Mouse (Mus musculus): ENCODE results near the gene Ccdc6.
"Not testable (repeated sequence)": the region's sequence is repeated elsewhere in the genome, so short reads cannot be mapped to it uniquely, and the experiment has no call there.

The Ccdc6 gene

DNA sequence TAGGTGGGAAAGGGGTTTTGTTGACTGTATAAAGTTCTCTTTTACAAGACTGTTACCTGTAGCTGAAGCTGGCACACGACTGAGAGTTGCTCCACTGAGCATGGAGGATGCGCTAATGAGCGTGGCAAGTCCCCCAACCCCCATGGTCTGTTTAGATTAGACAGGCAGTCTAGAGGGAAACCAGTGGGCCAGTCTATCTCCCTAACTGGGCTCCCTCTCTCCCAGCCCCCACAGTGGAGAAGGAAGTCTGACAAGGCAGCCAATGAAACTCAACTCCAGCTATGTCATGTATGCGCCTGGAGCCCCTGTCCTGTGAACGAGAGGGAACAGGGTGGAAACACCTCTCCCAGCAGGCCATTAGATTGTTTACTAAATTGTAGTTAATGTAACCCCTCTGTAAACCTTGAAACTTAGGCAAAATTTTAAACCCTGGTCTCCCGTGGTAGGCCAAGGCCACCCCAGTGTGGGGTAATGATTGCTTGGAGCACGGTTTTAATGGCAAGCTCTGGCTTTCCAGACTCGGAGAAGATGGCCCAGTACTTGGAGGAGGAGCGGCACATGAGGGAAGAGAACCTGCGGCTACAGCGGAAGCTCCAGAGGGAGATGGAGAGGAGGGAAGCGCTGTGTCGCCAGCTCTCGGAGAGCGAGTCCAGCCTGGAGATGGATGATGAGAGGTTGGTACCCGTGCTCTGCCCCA lies 77.7 kb downstream of the Ccdc6 start:
- no peak for DNase-seq

DNA sequence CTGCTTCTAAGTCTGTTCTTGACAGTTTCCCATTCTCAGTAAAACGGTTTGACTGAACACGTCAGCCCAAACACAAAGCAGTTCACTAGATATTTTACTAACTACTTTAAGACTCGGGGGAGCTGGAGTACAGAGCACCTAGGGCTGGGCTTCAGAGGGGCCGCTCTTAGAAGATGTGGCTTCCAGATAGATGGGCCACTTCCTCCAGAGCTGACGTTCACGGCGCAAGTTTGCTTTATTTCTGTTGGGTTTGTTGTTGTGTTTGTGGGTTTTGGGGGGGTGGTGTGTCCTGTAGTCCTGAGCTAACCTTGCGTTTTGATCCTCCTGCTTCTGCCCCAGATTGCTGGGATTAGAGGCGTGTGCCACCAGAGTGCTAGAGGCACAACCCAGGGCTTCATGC lies 83.8 kb downstream of the Ccdc6 start:
- DNase-seq, result no peak

DNA sequence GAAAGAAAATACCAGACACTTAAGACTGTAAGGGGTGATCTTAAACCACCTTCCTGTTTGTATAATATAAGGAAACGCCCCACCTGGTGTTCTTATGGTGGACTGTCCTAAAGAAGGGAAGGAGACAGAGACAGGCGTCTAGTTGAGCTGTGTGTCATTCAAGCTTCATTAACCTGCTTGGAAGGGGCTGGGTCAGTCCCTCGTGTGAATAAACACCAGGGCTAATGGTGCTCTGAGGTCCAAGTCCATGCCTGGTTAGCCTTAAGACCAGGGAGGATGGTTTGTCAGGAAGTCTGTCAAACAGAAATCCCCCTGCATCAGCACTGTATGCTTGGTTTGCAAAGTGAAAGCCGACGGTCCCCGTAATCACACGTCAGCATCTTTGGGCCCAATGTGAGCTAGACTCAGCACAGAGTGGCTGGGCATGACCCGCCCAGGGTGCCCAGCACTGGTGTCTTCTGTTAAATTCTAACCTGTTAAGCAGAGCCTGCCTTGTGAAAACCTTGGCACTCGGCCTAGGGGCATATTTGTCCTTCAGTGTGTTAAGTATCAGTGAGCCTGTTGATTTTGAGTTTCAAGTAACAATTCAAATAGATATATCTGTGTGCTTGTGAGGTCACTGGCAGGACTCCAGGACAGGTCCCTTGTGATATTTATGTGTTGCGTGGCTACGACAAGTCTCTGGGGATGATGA lies 84.5 kb downstream of the Ccdc6 start:
- no peak for DNase-seq

DNA sequence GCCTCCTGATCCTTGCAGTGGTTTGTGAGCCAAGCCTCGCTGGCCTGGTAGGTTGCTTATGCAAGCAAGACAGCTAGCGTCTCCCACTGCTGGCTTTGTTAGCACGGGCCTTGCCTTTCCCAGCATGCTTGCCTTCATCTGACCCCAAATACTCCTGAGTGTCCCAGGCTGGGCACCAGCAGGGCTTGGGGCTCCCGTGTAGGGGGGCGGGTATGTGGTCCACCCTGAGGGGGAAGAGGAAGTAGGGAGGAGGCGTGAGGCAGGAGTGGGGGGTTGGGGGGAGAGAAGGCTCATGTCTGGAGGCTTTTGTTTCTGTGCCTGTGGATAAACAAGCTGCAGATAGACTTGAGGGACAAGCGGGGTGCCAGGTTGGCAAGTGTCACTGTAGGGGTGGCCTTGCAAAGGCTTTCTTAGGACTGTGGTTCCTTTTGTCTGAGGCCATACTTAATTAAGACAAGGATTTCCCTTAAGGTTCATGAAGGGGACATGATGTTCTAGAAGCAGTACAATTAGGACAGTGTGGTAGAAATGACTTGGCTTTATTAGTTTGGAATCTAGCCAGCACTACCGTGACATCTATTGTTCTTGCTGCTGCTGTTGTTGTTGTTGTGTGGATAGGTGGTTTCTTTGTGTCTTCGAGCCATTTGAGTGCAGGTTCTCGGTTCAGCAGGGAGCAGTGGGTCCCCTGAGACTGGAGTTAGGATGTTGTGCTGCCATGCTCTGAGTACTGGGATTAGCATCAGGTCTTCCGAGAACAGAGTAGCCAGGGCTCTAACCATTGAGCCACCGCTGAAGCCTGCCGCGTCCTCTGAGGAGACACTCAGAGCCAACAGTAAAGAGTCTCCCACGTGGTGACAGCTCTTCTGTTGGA lies 86.5 kb downstream of the Ccdc6 start:
- no peak for DNase-seq

DNA sequence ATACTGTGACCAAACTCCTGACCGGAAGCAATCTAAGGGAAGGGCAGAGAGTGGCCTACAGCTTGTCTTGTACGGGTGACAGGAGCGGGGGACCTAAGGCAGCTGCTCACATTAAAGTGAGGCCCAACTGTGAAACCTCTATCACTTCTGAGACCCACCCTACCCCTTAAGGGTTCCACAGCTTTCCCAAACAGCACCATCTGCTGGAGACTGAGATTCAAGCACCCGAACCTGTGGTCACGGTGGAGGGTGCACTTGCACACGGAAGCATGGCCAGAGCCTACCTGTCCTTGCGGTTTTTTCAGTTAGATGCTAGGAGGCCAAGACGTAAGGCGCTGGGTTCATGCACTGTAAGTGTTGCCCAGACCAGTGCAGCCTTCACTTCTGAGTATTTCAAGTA lies 89.2 kb downstream of the Ccdc6 start:
- DNase-seq, result peak; percentile 47

DNA sequence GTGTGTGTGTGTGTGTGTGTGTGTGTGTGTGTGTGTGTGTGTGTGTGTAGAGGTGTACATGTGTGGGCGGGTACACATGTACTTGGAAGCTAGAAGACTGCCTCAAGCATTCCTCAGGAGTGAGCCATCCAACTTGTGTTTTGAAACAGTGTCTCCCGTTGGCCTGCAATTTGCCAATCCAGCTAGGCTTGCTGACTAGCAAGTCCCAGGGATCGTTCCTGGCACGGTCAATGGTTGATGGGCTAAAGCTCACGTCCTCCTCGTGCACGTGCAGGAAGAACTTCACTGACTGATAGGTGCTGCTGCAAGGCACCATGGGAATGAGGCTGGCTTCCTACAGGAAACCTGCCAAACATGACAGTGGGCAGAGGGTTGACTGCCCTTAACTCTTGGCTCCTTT lies 89.7 kb downstream of the Ccdc6 start:
- DNase-seq, result no peak

DNA sequence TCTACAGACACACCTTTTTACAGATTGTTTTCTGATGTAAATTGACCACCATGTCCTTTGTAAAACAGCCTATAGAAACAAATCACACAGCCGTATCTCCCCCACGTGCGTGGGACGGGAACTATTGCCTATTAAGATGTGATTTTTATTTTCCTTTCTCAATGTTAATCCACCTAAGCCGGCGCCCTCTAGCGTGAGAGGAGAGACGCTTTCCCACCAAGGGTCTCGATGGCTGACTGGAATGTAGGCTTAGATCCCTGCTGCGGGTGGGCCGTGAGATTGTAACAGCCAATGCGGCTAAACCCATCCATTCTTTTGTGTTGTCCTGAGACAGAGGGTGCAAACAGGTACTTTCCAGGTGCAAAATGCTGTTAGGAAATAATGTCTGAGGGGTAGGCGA lies 92.9 kb downstream of the Ccdc6 start:
- DNase-seq, result no peak

DNA sequence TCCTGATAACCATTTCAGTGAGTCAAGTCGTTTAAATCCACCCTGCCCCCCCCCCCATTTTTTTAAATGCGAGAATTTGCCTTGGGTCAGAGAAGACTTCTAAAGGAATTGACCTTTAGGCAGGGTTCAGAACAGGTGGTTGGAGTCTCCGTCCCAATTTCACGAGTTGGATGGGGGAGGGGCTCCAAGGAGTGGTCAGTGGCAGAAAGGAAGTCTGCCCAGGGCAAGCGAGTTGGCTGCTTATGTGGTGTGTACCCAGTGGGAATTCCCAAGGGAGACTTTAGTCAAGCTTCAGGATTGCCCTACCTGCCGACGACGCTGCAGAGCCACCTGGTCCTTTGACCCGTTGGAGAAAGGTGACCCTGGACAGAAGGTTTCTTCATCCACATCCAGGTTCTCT lies 97.4 kb downstream of the Ccdc6 start:
- no peak for DNase-seq

DNA sequence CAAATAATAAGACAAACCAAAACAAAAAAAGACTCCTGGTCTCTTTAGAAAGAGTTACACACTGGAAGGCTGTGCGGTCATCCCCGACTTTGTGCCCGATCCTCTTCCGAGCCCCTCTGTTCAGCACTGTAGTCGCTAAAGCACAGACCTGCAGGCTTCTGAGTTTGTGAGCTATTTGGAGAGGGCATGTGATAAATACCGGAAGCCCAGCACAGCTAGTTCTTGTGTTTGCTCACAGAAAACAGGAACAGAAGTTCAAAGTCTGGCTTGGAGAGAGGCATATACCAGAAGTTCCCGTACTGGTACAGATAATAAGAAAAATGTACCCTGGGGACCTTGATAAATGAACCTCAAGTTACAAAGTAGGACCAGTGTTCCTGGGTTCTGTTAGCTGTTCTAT lies 98.4 kb downstream of the Ccdc6 start:
- DNase-seq, result no peak

DNA sequence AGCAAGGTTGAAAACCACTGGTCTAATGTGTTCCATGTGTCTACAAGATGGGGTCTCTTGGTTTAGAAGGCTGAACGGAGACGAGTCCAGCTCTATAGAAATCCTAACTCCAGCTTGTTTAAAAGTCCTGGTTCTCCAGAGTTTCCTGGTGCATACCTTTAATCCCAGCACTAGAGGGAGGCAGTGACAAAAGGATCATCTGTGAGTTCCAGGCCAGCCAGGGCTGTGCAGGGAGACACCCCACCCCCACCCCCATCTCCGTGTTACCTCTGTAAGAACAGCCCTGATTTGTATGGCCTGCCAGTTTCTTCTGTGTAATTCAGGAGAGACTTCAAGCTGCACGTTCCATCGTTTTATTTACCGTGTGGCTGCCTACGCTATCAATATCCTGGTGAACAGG lies 98.9 kb downstream of the Ccdc6 start:
- no peak for DNase-seq

DNA sequence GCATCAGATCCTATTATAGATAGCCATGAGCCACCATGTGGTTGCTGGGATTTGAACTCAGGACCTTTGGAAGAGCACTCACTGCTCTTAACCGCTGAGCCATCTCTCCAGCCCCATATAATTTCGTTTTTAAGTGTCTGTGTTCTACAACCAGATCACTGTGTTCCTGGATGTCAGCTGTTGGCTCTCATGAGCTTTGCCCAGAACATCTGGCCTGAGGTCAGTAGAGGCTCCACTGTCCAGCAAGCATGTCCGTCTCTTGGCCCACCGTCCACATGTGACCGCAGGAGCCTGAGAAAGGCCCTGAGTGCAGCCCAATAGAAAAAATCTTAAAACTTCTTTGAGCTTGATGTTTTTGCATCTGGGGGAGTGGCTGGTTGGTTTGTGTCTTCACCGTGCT lies 99.7 kb downstream of the Ccdc6 start:
- no peak for DNase-seq

DNA sequence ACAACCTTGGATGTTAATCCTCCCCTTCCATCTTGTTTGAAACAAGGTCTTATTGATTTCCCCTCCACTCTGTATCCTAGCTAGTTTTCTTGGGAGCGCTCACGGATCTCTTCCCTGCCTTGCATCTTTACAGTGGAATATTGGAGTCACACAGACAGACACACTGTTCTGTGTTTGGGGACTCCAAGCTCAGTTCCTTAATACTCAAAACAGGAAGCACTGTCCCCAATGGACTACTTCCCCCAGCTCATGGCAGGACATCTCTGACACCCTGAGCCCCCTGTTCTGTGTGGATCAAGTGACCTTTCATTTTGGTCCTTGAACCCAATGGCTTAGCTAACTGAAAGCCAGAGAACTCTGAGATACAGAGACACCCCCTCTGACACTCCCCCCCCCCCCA lies 100.7 kb downstream of the Ccdc6 start:
- DNase-seq, result no peak

DNA sequence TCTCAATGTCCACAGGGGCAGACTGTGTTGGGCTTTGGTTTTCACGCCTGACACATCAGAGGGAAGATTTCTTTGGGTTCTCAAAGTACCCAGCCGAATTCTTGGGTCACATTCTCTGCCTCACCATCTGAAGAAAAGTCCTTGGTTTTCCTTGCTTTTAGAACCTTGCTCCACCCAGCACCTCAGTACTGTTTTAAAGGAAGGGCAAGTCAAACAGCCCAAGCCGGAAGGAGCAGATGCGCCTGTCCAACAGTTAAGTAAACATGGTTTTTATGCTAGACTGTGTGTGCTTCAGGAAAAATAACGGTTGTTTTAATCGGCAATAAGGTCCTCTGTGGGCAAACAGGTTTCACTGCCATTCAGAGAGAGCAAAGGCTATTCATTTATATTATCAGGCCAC lies 101.1 kb downstream of the Ccdc6 start:
- no peak for DNase-seq

DNA sequence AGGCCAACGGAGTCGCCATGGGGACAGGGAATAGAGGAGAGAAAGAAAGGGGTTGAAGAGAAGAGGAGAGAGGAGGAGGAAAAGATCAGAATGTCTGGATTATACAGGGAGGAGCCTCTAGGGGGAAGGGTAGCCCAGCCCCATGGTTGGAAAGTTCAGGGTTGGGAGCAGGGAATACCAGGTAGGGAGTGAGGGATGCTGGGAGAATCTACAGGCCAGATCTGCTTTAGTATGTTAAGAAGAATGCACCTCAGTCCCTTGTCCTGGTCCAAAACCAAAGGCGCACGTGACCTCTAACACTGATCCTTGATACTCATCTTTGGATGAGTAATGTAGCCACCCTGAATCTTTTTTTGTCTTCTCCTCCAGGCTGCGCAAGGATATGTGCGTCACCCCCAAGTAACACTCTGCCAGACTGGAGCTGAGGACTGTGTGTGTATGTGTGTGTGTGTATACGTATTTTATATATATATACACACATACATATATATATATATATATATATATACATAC lies 102.1 kb downstream of the Ccdc6 start:
- no peak for DNase-seq

DNA sequence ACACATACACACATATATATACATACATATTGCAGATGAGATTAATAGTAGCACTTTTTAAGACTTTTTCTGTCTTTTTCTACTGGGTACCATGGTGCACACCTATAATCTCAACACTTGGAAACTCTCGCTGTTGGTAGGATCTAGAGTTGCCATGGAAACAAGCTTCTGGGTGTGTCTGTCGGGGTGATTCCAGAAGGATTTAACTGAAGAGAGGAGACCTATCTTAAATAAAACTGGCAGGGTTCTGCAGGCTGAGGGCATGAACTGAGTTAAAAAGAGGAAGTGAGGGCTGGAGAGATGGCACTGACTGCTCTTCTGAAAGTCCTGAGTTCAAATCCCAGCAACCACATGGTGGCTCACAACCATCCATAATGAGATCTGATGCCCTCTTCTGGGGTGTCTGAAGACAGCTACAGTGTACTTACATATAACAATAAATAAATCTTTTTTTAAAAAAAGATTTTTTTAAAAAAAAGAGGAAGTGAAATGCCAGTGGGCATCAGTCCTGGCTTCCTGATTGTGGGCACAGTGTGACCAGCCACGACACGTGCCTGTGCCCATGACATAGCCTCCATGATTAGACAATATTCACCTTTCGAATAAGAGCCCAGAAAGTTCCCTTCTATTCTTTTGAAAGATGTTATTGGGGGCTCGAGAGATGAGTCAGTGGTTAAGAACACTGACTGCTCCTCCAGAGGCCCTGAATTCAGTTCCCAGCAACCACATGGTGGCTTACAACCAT lies 102.7 kb downstream of the Ccdc6 start:
- no peak for DNase-seq

DNA sequence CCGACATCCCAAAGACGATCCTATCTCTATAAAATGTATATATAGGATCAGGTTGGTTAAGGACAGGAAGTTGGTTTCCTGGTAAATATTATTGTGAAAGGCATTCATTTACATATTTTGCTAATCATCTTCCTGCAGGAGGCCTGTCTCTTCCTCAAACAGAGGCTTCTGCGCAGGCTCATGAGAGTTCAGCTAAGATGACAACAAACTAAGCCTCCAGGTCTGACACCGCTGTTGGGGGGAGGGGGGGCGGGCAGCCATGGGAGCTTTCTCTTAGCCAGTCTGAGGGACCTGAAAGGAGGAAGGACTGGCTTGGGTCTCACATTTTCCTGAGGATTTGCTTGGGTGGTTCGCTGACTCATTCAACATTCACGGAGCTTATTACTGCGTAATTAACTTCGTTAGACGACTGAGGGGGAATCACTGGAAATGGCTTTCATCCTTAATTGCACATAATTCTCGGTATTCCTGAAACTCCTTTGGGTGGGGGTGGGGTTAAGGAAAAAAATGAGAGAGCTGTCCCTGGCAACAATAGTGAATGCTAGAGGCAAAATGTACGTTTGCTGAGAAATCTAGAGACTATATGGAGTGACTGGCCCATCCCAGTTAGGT lies 104.1 kb downstream of the Ccdc6 start:
- no peak for DNase-seq

DNA sequence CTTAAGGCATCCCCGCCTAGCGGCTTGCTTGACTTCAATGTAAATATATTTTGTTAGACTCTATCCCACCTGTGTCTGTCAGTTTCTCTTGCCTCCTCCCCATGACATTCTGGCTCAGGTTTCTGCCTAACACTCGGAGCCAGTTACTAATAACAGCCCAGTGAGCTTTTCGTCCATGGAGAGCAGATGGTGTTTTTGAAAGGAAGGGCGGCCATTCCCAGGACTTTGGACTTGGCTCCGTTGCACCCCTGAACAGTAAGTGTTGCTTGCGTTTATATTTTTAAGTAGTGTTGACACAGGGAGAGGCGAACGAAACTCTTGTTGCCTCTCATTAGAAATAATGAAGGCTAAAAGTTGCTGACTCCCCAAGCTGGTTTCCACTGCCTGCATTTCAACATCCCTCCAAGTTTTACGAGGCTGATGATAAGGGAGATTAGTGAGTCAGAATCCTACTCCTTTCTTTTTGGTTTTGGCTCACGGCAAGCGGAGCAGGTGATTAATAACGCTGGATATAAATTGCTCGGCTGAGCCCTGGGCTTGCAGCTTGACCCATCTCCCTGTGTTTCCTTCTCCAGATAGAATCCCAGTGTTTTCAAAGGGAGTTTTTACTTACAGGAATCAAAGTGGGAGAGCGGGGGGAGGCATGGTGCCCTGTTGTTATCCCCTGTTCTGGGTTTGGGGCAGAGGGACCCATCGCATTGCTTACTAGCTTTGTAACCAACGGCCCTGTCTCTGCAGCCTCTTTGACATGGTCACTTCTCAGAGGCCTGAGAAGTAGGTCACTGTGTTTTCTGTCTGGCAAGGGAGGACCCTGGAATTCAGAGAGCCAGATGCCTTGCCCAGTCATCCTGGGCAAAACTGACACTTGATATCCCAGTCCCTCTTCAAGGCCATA lies 107.8 kb downstream of the Ccdc6 start, which contains the start of gene Mrln:
TSS of gene Mrln (plus strand) at position 160 of the 895 bp plus-strand sequence.
- DNase-seq, result no peak

DNA sequence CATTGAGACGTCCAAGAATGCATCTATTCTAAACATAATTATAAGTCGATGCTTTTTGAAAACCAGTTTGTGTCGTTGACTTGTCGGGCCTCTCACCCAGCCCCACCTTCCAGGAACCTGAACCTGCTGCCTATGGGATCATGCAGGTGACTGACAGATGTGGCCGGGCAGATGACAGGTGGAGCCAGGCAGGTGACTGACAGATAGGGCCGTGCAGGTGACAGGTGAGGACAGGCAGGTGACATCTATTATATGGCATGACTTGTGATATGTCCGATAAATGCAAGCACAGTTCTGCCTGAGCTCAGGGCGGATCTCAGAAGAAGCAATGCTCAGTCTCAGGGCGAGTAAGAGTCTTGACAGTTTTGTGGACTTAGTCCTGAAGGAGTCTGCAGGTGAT lies 114.4 kb downstream of the Ccdc6 start:
- DNase-seq, result no peak

DNA sequence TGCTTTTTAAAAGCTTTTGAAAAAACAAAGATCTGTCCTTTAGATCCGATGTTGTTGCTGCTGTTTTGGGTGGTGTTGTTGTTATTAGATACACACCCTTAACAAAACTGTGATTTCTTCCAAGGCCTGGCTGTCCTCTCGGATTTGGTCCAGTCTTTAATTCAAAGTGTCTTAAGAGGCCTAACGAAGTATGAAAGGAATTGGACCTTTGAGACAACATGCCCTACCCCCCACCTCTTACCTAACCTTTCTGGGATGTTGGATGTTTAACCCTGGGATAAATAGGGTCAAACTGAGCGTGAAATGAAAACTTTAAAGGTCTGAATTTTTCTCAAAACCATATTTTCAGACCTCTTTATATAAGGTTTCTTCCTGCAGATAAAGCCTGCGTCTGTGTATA lies 124.0 kb downstream of the Ccdc6 start:
- no peak for DNase-seq

DNA sequence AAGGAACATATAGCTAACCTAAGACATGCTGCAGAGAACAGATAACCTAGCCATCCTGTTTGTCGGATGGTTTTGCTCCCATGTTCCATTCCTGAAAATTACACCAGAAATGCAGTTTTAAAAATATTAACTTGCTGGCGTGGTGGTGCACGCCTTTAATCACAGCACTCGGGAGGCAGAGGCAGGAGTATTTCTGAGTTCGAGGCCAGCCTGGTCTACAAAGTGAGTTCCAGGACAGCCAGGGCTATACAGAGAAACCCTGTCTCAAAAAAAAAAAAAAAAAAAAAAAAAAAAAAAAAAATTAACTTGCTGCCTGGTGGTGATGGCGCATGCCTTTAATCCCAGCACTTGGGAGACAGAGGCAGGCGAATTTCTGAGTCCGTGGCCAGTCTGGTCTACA lies 125.3 kb downstream of the Ccdc6 start:
- DNase-seq, result not testable (repeated sequence)

DNA sequence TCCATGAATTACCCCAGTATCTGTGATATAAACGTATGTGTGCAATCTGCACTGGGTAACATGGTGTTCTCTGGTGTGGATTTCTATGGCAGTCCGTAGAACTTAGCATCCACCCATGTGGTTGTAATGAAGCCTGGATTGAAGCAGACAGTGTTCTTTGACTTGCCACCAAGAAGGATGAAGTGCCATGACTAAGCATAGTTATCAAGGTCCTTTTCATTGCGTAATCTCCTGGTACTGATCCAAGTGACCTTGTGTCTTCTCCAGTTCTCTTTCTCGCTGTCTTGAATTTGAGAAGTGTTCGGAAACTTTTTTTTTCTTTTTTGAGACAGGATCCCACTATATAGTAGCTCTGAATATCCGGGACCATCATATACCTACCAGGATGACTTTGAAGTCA lies 127.7 kb downstream of the Ccdc6 start:
- no peak for DNase-seq
